Mouse (Mus musculus): ENCODE results near the gene B4galt7.
"Not testable (repeated sequence)": the region's sequence is repeated elsewhere in the genome, so short reads cannot be mapped to it uniquely, and the experiment has no call there.

Gene B4galt7

GRCm38 (mm10) chr13:55596802-55597201 is 2.9 kb upstream of the B4galt7 start:
- CTCF ChIA-PET = no interaction called here

GRCm38 (mm10) chr13:55600657-55601056 is 961 bp downstream of the B4galt7 start:
- CTCF ChIA-PET = no interaction called here

- CTCF ChIA-PET = interaction anchor here (0.5 kb wide), 1 partner anchor 1013 kb away, joined by 6 read pairs; no protein-coding TSS in a partner anchor
Measured at GRCm38 (mm10) chr13:55601611-55602010, 1.9 kb downstream of the B4galt7 start.

- CTCF ChIA-PET = interaction anchor here (0.6 kb wide), 1 partner anchor 946 kb away, joined by 4 read pairs; no protein-coding TSS in a partner anchor
Measured at GRCm38 (mm10) chr13:55604606-55605005, 4.9 kb downstream of the B4galt7 start.

- CTCF ChIA-PET = interaction anchor here (0.6 kb wide), 1 partner anchor 129 kb away, joined by 13 read pairs; no protein-coding TSS in a partner anchor
Measured at GRCm38 (mm10) chr13:55606899-55607623, 7.4 kb downstream of the B4galt7 start.

GRCm38 (mm10) chr13:55607624-55608006 is 7.9 kb downstream of the B4galt7 start:
- CTCF ChIA-PET = no interaction called here

- CTCF ChIA-PET = no interaction called here
Measured at GRCm38 (mm10) chr13:55611996-55612395, 12.3 kb downstream of the B4galt7 start.

- CTCF ChIA-PET = no interaction called here
Measured at GRCm38 (mm10) chr13:55613471-55613870, 13.8 kb downstream of the B4galt7 start.

- CTCF ChIA-PET = no interaction called here
Measured at GRCm38 (mm10) chr13:55619328-55619727, 19.6 kb downstream of the B4galt7 start.

GRCm38 (mm10) chr13:55620275-55620674 is 20.6 kb downstream of the B4galt7 start:
- CTCF ChIA-PET = no interaction called here

- CTCF ChIA-PET = not testable (repeated sequence)
Measured at GRCm38 (mm10) chr13:55622156-55622648, 22.5 kb downstream of the B4galt7 start.

GRCm38 (mm10) chr13:55622649-55623541 is 23.2 kb downstream of the B4galt7 start, which contains the start of gene Caml:
TSS of gene Caml (plus strand) at chr13:55623005.
- CTCF ChIA-PET = no interaction called here

- CTCF ChIA-PET = no interaction called here
Measured at GRCm38 (mm10) chr13:55634639-55635127, 35.0 kb downstream of the B4galt7 start, which contains the start of gene Ddx46. TSS of gene Ddx46 (plus strand) at chr13:55635027.

- CTCF ChIA-PET = no interaction called here
Measured at GRCm38 (mm10) chr13:55635146-55635571, 35.5 kb downstream of the B4galt7 start.

- CTCF ChIA-PET = no interaction called here
Measured at GRCm38 (mm10) chr13:55636185-55636983, 36.7 kb downstream of the B4galt7 start.

- CTCF ChIA-PET = interaction anchor here (0.6 to 0.7 kb wide), 2 partner anchors 63 to 95 kb away, joined by 3 read pairs; no protein-coding TSS in a partner anchor
Measured at GRCm38 (mm10) chr13:55640480-55640879, 40.8 kb downstream of the B4galt7 start.

GRCm38 (mm10) chr13:55644525-55644924 is 44.8 kb downstream of the B4galt7 start:
- CTCF ChIA-PET = no interaction called here

GRCm38 (mm10) chr13:55650098-55650497 is 50.4 kb downstream of the B4galt7 start:
- CTCF ChIA-PET = no interaction called here

GRCm38 (mm10) chr13:55650980-55651379 is 51.3 kb downstream of the B4galt7 start:
- CTCF ChIA-PET = no interaction called here
